Mouse (Mus musculus) lung, embryonic 15.5 days (tissue): ENCODE measurements around the gene Bfsp1. TPM values are rescaled to one million over a fixed set of nuclear protein-coding genes. Genes with fewer than 3 reads are reported as not detected.

Experiments
- ATAC-seq: fragments of 200-750 bp; cut with Nextera tagmentation; 2 replicates; pipeline ENCODE4 v1.8.0; 2017; ENCODE audit warnings: moderate number of reproducible peaks, borderline replicate concordance; ENCODE audit not compliant: low FRiP score, low TSS enrichment; ENCODE audit errors: extremely low read depth
- H3K27ac ChIP-seq: fragments of 300-500 bp; sonication (generic); 2 replicates; pipeline ENCODE4 v1.5.1; 2015; ENCODE audit warnings: moderate library complexity, mild to moderate bottlenecking, inconsistent platforms
- H3K27me3 ChIP-seq: fragments of 300-500 bp; sonication (generic); 2 replicates; pipeline ENCODE4 v1.6.1; 2015; ENCODE audit warnings: inconsistent platforms
- H3K36me3 ChIP-seq: fragments of 300-500 bp; sonication (generic); 2 replicates; pipeline ENCODE4 v1.6.1; 2015; ENCODE audit warnings: inconsistent platforms
- H3K4me1 ChIP-seq: fragments of 300-500 bp; sonication (generic); 2 replicates; pipeline ENCODE4 v1.6.1; 2015; ENCODE audit warnings: inconsistent platforms
- H3K4me2 ChIP-seq: fragments of 300-500 bp; sonication (generic); 2 replicates; pipeline ENCODE4 v1.6.1; 2015; ENCODE audit warnings: inconsistent platforms, mild to moderate bottlenecking, moderate library complexity
- H3K4me3 ChIP-seq: fragments of 300-500 bp; sonication (generic); 2 replicates; pipeline ENCODE4 v1.5.1; 2015; ENCODE audit warnings: mild to moderate bottlenecking, inconsistent platforms
- H3K9ac ChIP-seq: fragments of 300-500 bp; sonication (generic); 2 replicates; pipeline ENCODE4 v1.6.1; 2015; ENCODE audit warnings: inconsistent platforms
- H3K9me3 ChIP-seq: fragments of 300-500 bp; sonication (generic); 2 replicates; pipeline ENCODE4 v1.6.1; 2016; ENCODE audit warnings: inconsistent platforms
- WGBS: fragments of 180-500 bp; shearing (Covaris S2); methylation state at CpG from one replicate; pipeline ENCODE4 v1.1.7; 2015; 5-methylcytosine and 5-hydroxymethylcytosine counted together
- polyA plus RNA-seq: library from polyadenylated mRNA; unstranded; fragments of >200 nt; fragmentation: Nextera tagmentation; extraction: Ambion mirVana; gene quantifications from 2 replicates; pipeline ENCODE4 v1.2.1, GENCODE M21; 2015

Gene Bfsp1
- polyA plus RNA-seq, 1 experiment from 2014 or later, result 2.1 TPM

DNA sequence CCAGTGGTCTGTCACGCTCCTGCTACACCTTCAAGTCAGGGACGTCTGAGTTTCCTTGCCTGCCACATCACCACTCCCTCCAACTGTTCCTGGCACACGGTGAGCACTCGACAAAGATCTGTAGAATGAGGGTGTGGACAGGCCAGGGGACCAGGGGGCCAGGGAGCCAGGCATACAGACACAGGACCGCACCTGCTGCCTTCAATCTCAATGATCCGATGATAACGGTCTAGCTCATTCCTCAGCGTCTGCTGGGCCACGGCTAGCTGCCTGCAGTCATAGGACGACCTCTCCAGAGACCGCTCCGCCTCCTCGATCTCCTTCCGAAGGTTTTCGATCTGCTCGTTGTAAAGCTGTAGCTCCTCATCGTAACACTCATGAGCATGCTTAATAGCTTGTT lies 31.3 kb downstream of the Bfsp1 start:
- no peak for ATAC-seq
- 64% methylated on average over 17 of the region's 17 CpGs for WGBS
- Histone ChIP-seq H3K27me3 (no peaks in the 10 kb centered on the region), H3K4me3 (no peak overlapping the region), H3K9me3 (no peaks in the 10 kb centered on the region), H3K36me3 (no peaks in the 10 kb centered on the region), H3K4me2 (no peak overlapping the region), H3K27ac (no peak overlapping the region), H3K4me1 (peaks cover 3% of the 10 kb centered on the region; the same call in 1 of the 2 replicates), H3K9ac (no peak overlapping the region)

- WGBS, result 83% methylated on average over 11 of the region's 11 CpGs
- Histone ChIP-seq H3K9me3 (no peaks in the 10 kb centered on the region), H3K27me3 (no peaks in the 10 kb centered on the region), H3K36me3 (no peaks in the 10 kb centered on the region), H3K4me3 (no peak overlapping the region), H3K9ac (no peak overlapping the region), H3K4me2 (no peak overlapping the region), H3K27ac (no peak overlapping the region), H3K4me1 (no peaks in the 10 kb centered on the region)
- ATAC-seq, result no peak
These were observed 49.5 kb downstream of the Bfsp1 start for GRCm38 (mm10) chr2:143813461-143813860.

GRCm38 (mm10) chr2:143812262-143812661 lies 50.7 kb downstream of the Bfsp1 start:
- H3K4me1 ChIP-seq, result peaks cover 6% of the 10 kb centered on the region
- no peak for ATAC-seq
- WGBS, result 71% methylated on average over 4 of the region's 4 CpGs
- no peak overlapping the region for H3K4me3 ChIP-seq
- no peak overlapping the region for H3K4me2 ChIP-seq
- H3K36me3 ChIP-seq, result no peaks in the 10 kb centered on the region
- no peak overlapping the region for H3K27ac ChIP-seq
- H3K27me3 ChIP-seq, result no peaks in the 10 kb centered on the region
- no peak overlapping the region for H3K9ac ChIP-seq
- no peaks in the 10 kb centered on the region for H3K9me3 ChIP-seq

GRCm38 (mm10) chr2:143808789-143809188 lies 54.2 kb downstream of the Bfsp1 start:
- Histone ChIP-seq H3K27me3 (no peaks in the 10 kb centered on the region), H3K27ac (no peak overlapping the region), H3K4me3 (no peak overlapping the region), H3K36me3 (no peaks in the 10 kb centered on the region), H3K9me3 (no peaks in the 10 kb centered on the region), H3K4me1 (peaks cover 9% of the 10 kb centered on the region), H3K9ac (no peak overlapping the region), H3K4me2 (no peak overlapping the region)
- ATAC-seq, result no peak
- 44% methylated on average over 5 of the region's 5 CpGs for WGBS

DNA sequence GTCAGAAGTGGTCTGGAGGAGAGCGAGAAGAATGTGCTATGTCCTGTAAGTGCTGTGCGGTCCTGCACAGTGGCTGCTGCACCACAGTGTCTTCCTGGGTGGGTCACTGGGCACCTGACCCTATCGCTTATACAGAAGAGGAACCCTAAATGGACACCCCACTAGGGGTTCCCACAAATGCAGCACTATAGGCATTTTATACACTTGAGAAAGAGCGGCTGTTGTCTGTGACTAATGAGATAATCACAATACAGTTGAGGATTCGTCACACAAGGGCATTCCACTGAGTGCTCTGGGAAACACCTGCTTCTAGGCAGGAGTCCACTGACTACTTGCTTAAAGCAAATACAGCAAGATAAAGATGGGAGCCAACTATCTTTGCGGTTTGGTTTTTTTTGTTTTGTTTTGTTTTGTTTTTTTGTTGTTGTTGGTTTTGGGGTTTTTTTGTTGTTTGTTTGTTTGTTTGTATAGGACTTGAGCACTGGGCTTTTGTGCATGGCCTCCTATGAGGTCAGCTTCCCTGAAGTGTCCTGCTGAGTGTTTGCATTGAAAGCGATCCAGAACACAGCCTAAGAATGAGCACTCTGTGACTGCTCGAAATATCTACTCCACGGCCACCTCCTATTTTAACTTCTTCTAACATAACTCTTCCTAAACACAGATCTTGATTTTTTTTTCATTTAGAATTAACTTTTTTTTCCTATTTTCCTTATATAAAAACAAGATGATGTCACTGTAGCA lies 55.9 kb downstream of the Bfsp1 start:
- peak; percentile 55; the same call in 1 of the 2 replicates for ATAC-seq

DNA sequence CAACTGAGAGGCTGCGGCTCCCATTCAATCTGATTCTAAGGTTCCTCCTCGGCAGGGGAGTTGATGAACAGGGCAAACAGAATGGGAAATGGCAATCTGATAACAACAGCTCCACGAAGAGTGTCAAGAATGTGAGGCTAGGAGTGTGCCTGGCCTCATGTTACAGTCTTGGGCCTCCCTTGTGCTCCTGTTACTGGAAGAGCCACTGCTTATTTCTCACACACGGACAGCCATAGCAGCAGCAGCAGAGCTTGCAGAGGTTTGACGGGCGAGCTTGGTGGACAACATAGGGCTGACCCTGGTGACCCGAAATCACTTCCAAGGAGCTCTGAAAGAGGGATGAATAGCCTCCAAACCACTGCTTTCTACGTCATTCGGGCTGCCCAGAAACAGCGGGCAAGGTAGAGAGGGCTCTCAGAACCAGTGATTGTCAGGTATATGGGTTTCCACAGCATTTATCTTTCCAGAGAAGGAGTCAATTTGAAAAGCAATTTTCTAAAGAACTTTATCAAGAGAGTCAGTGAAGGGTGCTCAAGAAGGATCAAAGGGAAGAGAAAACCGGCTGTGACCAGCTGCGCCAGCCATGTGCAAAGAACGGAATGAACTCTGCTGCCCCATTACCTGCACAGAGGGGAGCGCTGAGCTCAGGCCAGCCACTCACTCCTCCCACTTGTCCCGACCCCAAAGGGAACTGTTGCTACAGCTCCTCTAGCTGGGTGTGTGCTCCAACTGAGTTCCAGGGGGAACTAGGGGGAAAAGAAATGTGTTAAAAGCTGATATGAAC lies 56.6 kb downstream of the Bfsp1 start:
- ATAC-seq, result peak; percentile 87
- Histone ChIP-seq H3K9me3 (no peaks in the 10 kb centered on the region), H3K4me2 (peak overlapping the region; percentile 27), H3K27ac (peak overlapping the region; percentile 80), H3K9ac (no peak overlapping the region), H3K4me3 (no peak overlapping the region), H3K4me1 (peaks cover 9% of the 10 kb centered on the region), H3K27me3 (no peaks in the 10 kb centered on the region), H3K36me3 (no peaks in the 10 kb centered on the region)
- 47% methylated on average over 15 of the region's 15 CpGs for WGBS

More for the DNA sequence above, 55.9 kb downstream of the Bfsp1 start:
- no peaks in the 10 kb centered on the region for H3K27me3 ChIP-seq
- H3K4me1 ChIP-seq, result peaks cover 9% of the 10 kb centered on the region
- H3K27ac ChIP-seq, result peak overlapping the region; percentile 80
- H3K9ac ChIP-seq, result no peak overlapping the region
- H3K9me3 ChIP-seq, result no peaks in the 10 kb centered on the region
- peak overlapping the region; percentile 27 for H3K4me2 ChIP-seq
- no peaks in the 10 kb centered on the region for H3K36me3 ChIP-seq
- 56% methylated on average over 9 of the region's 9 CpGs for WGBS
- no peak overlapping the region for H3K4me3 ChIP-seq

- Histone ChIP-seq H3K27me3 (no peaks in the 10 kb centered on the region), H3K4me3 (no peak overlapping the region), H3K27ac (no peak overlapping the region), H3K9ac (no peak overlapping the region), H3K36me3 (no peaks in the 10 kb centered on the region), H3K4me1 (no peaks in the 10 kb centered on the region), H3K4me2 (no peak overlapping the region), H3K9me3 (no peaks in the 10 kb centered on the region)
- no peak for ATAC-seq
- WGBS, result 65% methylated on average over 5 of the region's 5 CpGs
These were observed 61.9 kb downstream of the Bfsp1 start for GRCm38 (mm10) chr2:143801097-143801496.

DNA sequence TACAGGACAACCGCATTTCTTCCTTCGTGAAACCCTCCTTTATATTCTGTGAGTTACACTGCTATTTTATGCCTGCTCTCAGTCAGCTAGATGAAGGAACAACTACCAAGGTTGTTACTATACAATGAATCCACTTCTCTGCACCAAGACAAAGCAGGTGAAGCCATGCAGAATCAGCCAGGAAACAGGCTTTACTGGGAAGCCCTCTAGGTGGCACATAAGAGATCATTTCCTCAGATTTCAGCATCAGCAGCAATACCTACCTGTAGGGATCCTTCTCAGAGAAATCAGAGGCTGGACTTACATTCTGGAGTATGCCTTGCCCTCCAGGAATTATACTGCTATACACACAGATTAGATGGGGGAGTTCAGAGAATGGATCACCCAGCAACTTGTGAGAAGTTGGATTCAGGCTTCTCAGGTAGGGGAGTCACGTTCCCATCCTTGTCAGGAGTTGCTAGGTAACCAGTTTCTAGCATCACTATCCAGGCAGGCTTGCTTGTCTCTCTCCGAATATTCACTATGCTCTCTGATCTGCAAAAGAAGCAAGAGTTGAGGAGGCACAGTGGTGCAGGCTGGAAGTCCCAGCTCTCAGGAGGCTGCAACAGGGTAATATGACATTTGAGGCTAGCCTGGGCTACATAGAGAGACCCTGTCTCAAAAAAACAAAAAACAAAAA lies 66.5 kb downstream of the Bfsp1 start:
- Histone ChIP-seq H3K27ac (no peak overlapping the region), H3K9ac (no peak overlapping the region), H3K36me3 (no peaks in the 10 kb centered on the region), H3K4me2 (no peak overlapping the region), H3K4me1 (no peaks in the 10 kb centered on the region), H3K9me3 (no peaks in the 10 kb centered on the region), H3K4me3 (no peak overlapping the region), H3K27me3 (no peaks in the 10 kb centered on the region)
- ATAC-seq, result no peak
- 68% methylated on average over 4 of the region's 4 CpGs for WGBS

DNA sequence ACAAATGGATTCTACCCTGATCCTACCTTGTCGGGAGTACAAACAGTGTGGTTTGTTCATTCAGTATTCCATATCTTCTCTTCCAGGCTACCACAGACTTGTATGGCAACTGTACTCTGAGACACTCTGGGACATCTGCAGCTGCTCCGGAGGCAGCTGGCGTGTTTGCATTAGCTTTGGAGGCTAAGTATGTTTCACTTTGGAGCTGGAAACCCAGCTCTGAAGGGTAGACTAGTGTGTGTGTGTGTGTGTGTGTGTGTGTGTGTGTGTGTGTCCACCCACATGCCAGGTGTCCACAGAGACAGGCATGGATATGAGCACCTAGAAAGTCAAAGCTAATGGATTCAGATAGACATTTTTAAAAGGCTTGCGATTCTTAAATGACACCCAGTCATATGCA lies 67.1 kb downstream of the Bfsp1 start:
- ATAC-seq, result no peak
- no peaks in the 10 kb centered on the region for H3K9me3 ChIP-seq
- H3K36me3 ChIP-seq, result no peaks in the 10 kb centered on the region
- no peaks in the 10 kb centered on the region for H3K4me1 ChIP-seq
- no peak overlapping the region for H3K27ac ChIP-seq
- no peak overlapping the region for H3K4me2 ChIP-seq
- H3K27me3 ChIP-seq, result no peaks in the 10 kb centered on the region
- 75% methylated on average over 4 of the region's 4 CpGs for WGBS
- no peak overlapping the region for H3K4me3 ChIP-seq
- H3K9ac ChIP-seq, result no peak overlapping the region

GRCm38 (mm10) chr2:143789911-143790310 lies 73.1 kb downstream of the Bfsp1 start:
- Histone ChIP-seq H3K27ac (no peak overlapping the region), H3K27me3 (no peaks in the 10 kb centered on the region), H3K4me2 (no peak overlapping the region), H3K9ac (no peak overlapping the region), H3K9me3 (no peaks in the 10 kb centered on the region), H3K4me3 (no peak overlapping the region), H3K4me1 (no peaks in the 10 kb centered on the region), H3K36me3 (no peaks in the 10 kb centered on the region)
- WGBS, result 77% methylated on average over 5 of the region's 5 CpGs
- ATAC-seq, result no peak

GRCm38 (mm10) chr2:143780310-143780709 lies 82.7 kb downstream of the Bfsp1 start:
- no peak overlapping the region for H3K4me3 ChIP-seq
- no peak overlapping the region for H3K9ac ChIP-seq
- no peak for ATAC-seq
- H3K4me1 ChIP-seq, result no peaks in the 10 kb centered on the region
- no peak overlapping the region for H3K4me2 ChIP-seq
- no peaks in the 10 kb centered on the region for H3K27me3 ChIP-seq
- no peaks in the 10 kb centered on the region for H3K36me3 ChIP-seq
- H3K9me3 ChIP-seq, result no peaks in the 10 kb centered on the region
- 77% methylated on average over 2 of the region's 2 CpGs for WGBS
- H3K27ac ChIP-seq, result no peak overlapping the region
